Mouse (Mus musculus) ES-E14 (cell line): ENCODE measurements around the gene Kcnip1.

Experiments used
- CHD2 ChIP-seq: IDR thresholded peaks from 2 replicates; pipeline ENCODE4 v1.6.1; 2014; ENCODE audit warnings: mild to moderate bottlenecking, low read depth, low read length, inconsistent platforms
- HCFC1 ChIP-seq: IDR thresholded peaks from 2 replicates; pipeline ENCODE4 v1.6.1; 2012; ENCODE audit warnings: low read length, inconsistent platforms, borderline replicate concordance; ENCODE audit not compliant: insufficient read depth
- ZC3H11A ChIP-seq: IDR thresholded peaks from 2 replicates; pipeline ENCODE4 v1.6.1; 2012; ENCODE audit warnings: low read depth, mild to moderate bottlenecking, inconsistent platforms, low read length, borderline replicate concordance
- ZNF384 ChIP-seq: IDR thresholded peaks from 2 replicates; pipeline ENCODE4 v1.6.1; 2012; ENCODE audit warnings: low read depth, low read length, inconsistent platforms

- TF ChIP-seq ZNF384 (no peak), HCFC1 (no peak), ZC3H11A (no peak), CHD2 (no peak)
Observed at GRCm38 (mm10) chr11:33816020-33816419, 176.9 kb downstream of the Kcnip1 start.
